Comparison of ENCODE assay signal across 14 mouse cellular contexts in genomic region chr19:6462841-6463240, GRCm38 (mm10). TPM values are rescaled to one million over a fixed set of nuclear protein-coding genes. Genes with fewer than 3 reads are reported as not detected.
"Had no signal": no experiment of that assay in that cellular context is flagged by ENCODE, and none has a peak within 500 bp of the region (broad histone marks: within the 10 kb centered on the region; RNA-seq: fewer than 3 reads in every experiment).

No protein-coding gene starts in this region.

- H3K27ac ChIP-seq: liver, embryonic 13.5 days; neural tube, embryonic 12.5 days; neural tube, embryonic 15.5 days had no signal

- H3K4me3 ChIP-seq: liver, embryonic 13.5 days; midbrain, embryonic 13.5 days; neural tube, embryonic 12.5 days; neural tube, embryonic 15.5 days had no signal

- H3K9me3 ChIP-seq: midbrain, embryonic 13.5 days; neural tube, embryonic 12.5 days; neural tube, embryonic 15.5 days had no signal

- H3K4me1 ChIP-seq: liver, embryonic 13.5 days had no signal

- H3K9ac ChIP-seq: liver, embryonic 13.5 days; midbrain, embryonic 13.5 days; neural tube, embryonic 12.5 days; neural tube, embryonic 15.5 days had no signal

- H3K27me3 ChIP-seq: midbrain, embryonic 13.5 days; neural tube, embryonic 12.5 days; neural tube, embryonic 15.5 days had no signal

- H3K4me2 ChIP-seq: liver, embryonic 13.5 days; midbrain, embryonic 13.5 days; neural tube, embryonic 12.5 days; neural tube, embryonic 15.5 days had no signal

- DNase-seq: kidney, adult 9 months; kidney, postnatal 14 days; kidney, postnatal 4 days; liver, embryonic 13.5 days; lung, adult 2 months; lung, postnatal 14 days; lung, postnatal 4 days; thymus, adult 18-20 months; thymus, postnatal 36 days had no signal

- ATAC-seq: midbrain, embryonic 13.5 days had no signal

- H3K36me3 ChIP-seq: liver, embryonic 13.5 days had no signal

RNA-seq across cellular contexts. Expression of gene Nrxn2, which starts 44.3 kb away (rescaled TPM):
- total RNA-seq: megakaryocyte progenitor cell, adult 5-6 weeks; megakaryocyte-erythroid progenitor cell, adult 5-6 weeks had no signal
